Mouse (Mus musculus) embryonic fibroblast, embryonic 13.5 days (primary cell): ENCODE measurements at regions not wholly inside any gene's neighbourhood (a gene's known extent, or its start where the extent isn't known, plus 50 kb on each side); places are given as distances from the start of the nearest gene placed in this dataset.

Experiments
- H3K27ac ChIP-seq: 2 replicates; pipeline ENCODE4 v1.5.1; 2012; ENCODE audit warnings: low read length, control low read depth, inconsistent platforms; ENCODE audit not compliant: insufficient read depth
- H3K4me1 ChIP-seq: 2 replicates; pipeline ENCODE4 v1.6.1; 2011; ENCODE audit warnings: low read length; ENCODE audit not compliant: control insufficient read depth, insufficient read depth
- H3K4me3 ChIP-seq: 2 replicates; pipeline ENCODE4 v1.5.1; 2011; ENCODE audit warnings: mild to moderate bottlenecking, control low read depth, low read length; ENCODE audit not compliant: insufficient read depth
- CTCF ChIP-seq: IDR thresholded peaks from 2 replicates; pipeline ENCODE4 v1.5.1; 2011; ENCODE audit warnings: mild to moderate bottlenecking, control low read depth, low read length, moderate library complexity, borderline replicate concordance; ENCODE audit not compliant: insufficient read depth
- POLR2A ChIP-seq: IDR thresholded peaks from 2 replicates; pipeline ENCODE4 v1.6.1; 2011; ENCODE audit warnings: low read depth, mild to moderate bottlenecking, control low read depth, low read length, moderate library complexity

- TF ChIP-seq CTCF (no peak), POLR2A (no peak)
- Histone ChIP-seq H3K4me3 (no peak overlapping the region), H3K4me1 (no peaks in the 10 kb centered on the region), H3K27ac (no peak overlapping the region)
Measured at GRCm38 (mm10) chr12:91997404-91997803, 148.4 kb upstream of the Sel1l start.

- H3K4me1 ChIP-seq: no peaks in the 10 kb centered on the region
- no peak overlapping the region for H3K4me3 ChIP-seq
- no peak for TF ChIP-seq CTCF
- TF ChIP-seq POLR2A: no peak
- no peak overlapping the region for H3K27ac ChIP-seq
Measured at GRCm38 (mm10) chr12:91995545-91995944, 146.6 kb upstream of the Sel1l start.

- TF ChIP-seq POLR2A (no peak), CTCF (no peak)
- Histone ChIP-seq H3K4me3 (no peak overlapping the region), H3K4me1 (no peaks in the 10 kb centered on the region), H3K27ac (no peak overlapping the region)
Measured at GRCm38 (mm10) chr12:91986448-91986847, 137.5 kb upstream of the Sel1l start.

- no peaks in the 10 kb centered on the region for H3K4me1 ChIP-seq
- no peak overlapping the region for H3K4me3 ChIP-seq
- H3K27ac ChIP-seq: no peak overlapping the region
- no peak for TF ChIP-seq CTCF
- no peak for TF ChIP-seq POLR2A
Measured at GRCm38 (mm10) chr12:91980321-91980720, 131.4 kb upstream of the Sel1l start.

GRCm38 (mm10) chr12:91971045-91971444 lies 122.1 kb upstream of the Sel1l start:
- no peaks in the 10 kb centered on the region for H3K4me1 ChIP-seq
- no peak for TF ChIP-seq CTCF
- no peak for TF ChIP-seq POLR2A
- H3K27ac ChIP-seq: no peak overlapping the region
- H3K4me3 ChIP-seq: no peak overlapping the region

- H3K4me3 ChIP-seq: no peak overlapping the region
- H3K27ac ChIP-seq: no peak overlapping the region
- H3K4me1 ChIP-seq: no peaks in the 10 kb centered on the region
- TF ChIP-seq POLR2A (no peak), CTCF (no peak)
Measured at GRCm38 (mm10) chr12:91965937-91966336, 117.0 kb upstream of the Sel1l start.

GRCm38 (mm10) chr12:91963239-91963638 lies 114.3 kb upstream of the Sel1l start:
- no peak for TF ChIP-seq POLR2A
- TF ChIP-seq CTCF: no peak
- Histone ChIP-seq H3K27ac (no peak overlapping the region), H3K4me1 (no peaks in the 10 kb centered on the region), H3K4me3 (no peak overlapping the region)

- Histone ChIP-seq H3K4me1 (no peaks in the 10 kb centered on the region), H3K27ac (no peak overlapping the region), H3K4me3 (no peak overlapping the region)
- TF ChIP-seq POLR2A (no peak), CTCF (no peak)
Measured at GRCm38 (mm10) chr12:91958086-91958485, 109.1 kb upstream of the Sel1l start.

GRCm38 (mm10) chr12:91956411-91956810 lies 107.5 kb upstream of the Sel1l start:
- no peaks in the 10 kb centered on the region for H3K4me1 ChIP-seq
- H3K27ac ChIP-seq: no peak overlapping the region
- TF ChIP-seq POLR2A: no peak
- no peak for TF ChIP-seq CTCF
- H3K4me3 ChIP-seq: no peak overlapping the region

- H3K4me3 ChIP-seq: no peak overlapping the region
- TF ChIP-seq POLR2A (no peak), CTCF (no peak)
- no peaks in the 10 kb centered on the region for H3K4me1 ChIP-seq
- no peak overlapping the region for H3K27ac ChIP-seq
Measured at GRCm38 (mm10) chr12:91948602-91949167, 99.7 kb upstream of the Sel1l start.

- H3K4me3 ChIP-seq: no peak overlapping the region
- no peaks in the 10 kb centered on the region for H3K4me1 ChIP-seq
- no peak overlapping the region for H3K27ac ChIP-seq
- TF ChIP-seq POLR2A (no peak), CTCF (no peak)
Measured at GRCm38 (mm10) chr12:91947998-91948397, 99.0 kb upstream of the Sel1l start.
